Mouse (Mus musculus): Measurements from ENCODE around the gene Per3.

- no peak for TF ChIP-seq TAL1 (IDR thresholded peaks at IDR 0.05; ENCODE audit: low read length)
- TF ChIP-seq GATA1 (IDR thresholded peaks at IDR 0.05; ENCODE audit: low read length): no peak
Measured at GRCm38 (mm10) chr4:150996797-150997196, 47.7 kb downstream of the Per3 start, which contains the start of gene Uts2.
